Mouse (Mus musculus) C2C12 (cell line): ENCODE results near the gene Arhgef3. TPM values are rescaled to one million over a fixed set of nuclear protein-coding genes. Genes with fewer than 3 reads are reported as not detected.
A peak's percentile ranks its signal among the peaks of the same experiment; 100 is the strongest.

Experiments
- H3K27me3 ChIP-seq: one replicate; pipeline ENCODE4 v1.6.1; 2011; ENCODE audit not compliant: control insufficient read depth, insufficient read depth, insufficient read length
- H3K36me3 ChIP-seq: one replicate; pipeline ENCODE4 v1.6.1; 2011; ENCODE audit not compliant: control insufficient read depth, insufficient read depth
- H3K4me3 ChIP-seq: one replicate; pipeline ENCODE4 v1.5.1; 2011; ENCODE audit warnings: mild to moderate bottlenecking, control low read depth; ENCODE audit not compliant: poor library complexity, insufficient read depth, severe bottlenecking
- H3K79me2 ChIP-seq: one replicate; pipeline ENCODE4 v1.6.1; 2011; ENCODE audit not compliant: control insufficient read depth, insufficient read depth
- H3K79me3 ChIP-seq: one replicate; pipeline ENCODE4 v1.6.1; 2011; ENCODE audit warnings: low read depth, control low read depth
- H3ac ChIP-seq: one replicate; pipeline ENCODE3; 2011; ENCODE audit warnings: low read depth; ENCODE audit not compliant: control insufficient read depth, insufficient read length
- CEBPB ChIP-seq: IDR thresholded peaks from one replicate; pipeline ENCODE4 v1.6.1; 2011; ENCODE audit warnings: low read depth, mild to moderate bottlenecking, control low read depth, moderate library complexity
- CTCF ChIP-seq: IDR thresholded peaks from one replicate; pipeline ENCODE4 v1.5.1; 2011; ENCODE audit not compliant: control insufficient read depth, insufficient read depth, insufficient read length
- FOSL1 ChIP-seq: IDR thresholded peaks from one replicate; pipeline ENCODE4 v1.8.0; 2011; ENCODE audit warnings: mild to moderate bottlenecking, low read length; ENCODE audit not compliant: poor library complexity, insufficient read depth, severe bottlenecking
- MAX ChIP-seq: IDR thresholded peaks from one replicate; pipeline ENCODE4 v1.6.1; 2011; ENCODE audit warnings: mild to moderate bottlenecking, control low read depth
- MYOD1 ChIP-seq: IDR thresholded peaks from one replicate; pipeline ENCODE4 v1.6.1; 2011; ENCODE audit warnings: low read depth; ENCODE audit not compliant: control insufficient read depth, insufficient read length
- MYOG ChIP-seq: IDR thresholded peaks from one replicate; pipeline ENCODE4 v1.6.1; 2011; ENCODE audit not compliant: control insufficient read depth, insufficient read length; ENCODE audit errors: extremely low read depth
- USF1 ChIP-seq: IDR thresholded peaks from one replicate; pipeline ENCODE4 v1.6.1; 2011; ENCODE audit warnings: low read depth, mild to moderate bottlenecking, control low read depth, moderate library complexity
- polyA plus RNA-seq: library from polyadenylated mRNA; unstranded; fragments of >200 nt; fragmentation: generic; extraction: Trizol; gene quantifications from one replicate; pipeline ENCODE4 v1.2.1, GENCODE M21; 2012; ENCODE audit warnings: missing spikeins

Gene Arhgef3
- polyA plus RNA-seq, 1 experiment = 1.1 TPM

GRCm38 (mm10) chr14:27367117-27367711, 252.5 kb downstream of the Arhgef3 start:
- Histone ChIP-seq H3K27me3 (no peaks in the 10 kb centered on the region), H3K4me3 (no peak overlapping the region), H3K79me2 (no peaks in the 10 kb centered on the region), H3K79me3 (no peaks in the 10 kb centered on the region), H3K36me3 (no peaks in the 10 kb centered on the region), H3ac (no peak overlapping the region)
- no peak for TF ChIP-seq USF1
- TF ChIP-seq MYOD1 = no peak
- TF ChIP-seq FOSL1 = no peak
- no peak for TF ChIP-seq MAX
- no peak for TF ChIP-seq CTCF
- TF ChIP-seq CEBPB = no peak
- no peak for TF ChIP-seq MYOG

- TF ChIP-seq CEBPB (no peak), MYOD1 (no peak), USF1 (no peak), CTCF (no peak)
- H3K36me3 ChIP-seq = no peaks in the 10 kb centered on the region
- no peaks in the 10 kb centered on the region for H3K79me3 ChIP-seq
- no peak overlapping the region for H3ac ChIP-seq
- H3K27me3 ChIP-seq = no peaks in the 10 kb centered on the region
- H3K4me3 ChIP-seq = no peak overlapping the region
- H3K79me2 ChIP-seq = no peaks in the 10 kb centered on the region
Observed at GRCm38 (mm10) chr14:27368619-27369018, 253.9 kb downstream of the Arhgef3 start.

GRCm38 (mm10) chr14:27369503-27369902, 254.8 kb downstream of the Arhgef3 start:
- Histone ChIP-seq H3K4me3 (no peak overlapping the region), H3K27me3 (no peaks in the 10 kb centered on the region), H3K79me2 (no peaks in the 10 kb centered on the region), H3K36me3 (no peaks in the 10 kb centered on the region), H3ac (no peak overlapping the region), H3K79me3 (no peaks in the 10 kb centered on the region)
- no peak for TF ChIP-seq CTCF
- no peak for TF ChIP-seq FOSL1
- TF ChIP-seq CEBPB = no peak
- TF ChIP-seq MAX = no peak

DNA sequence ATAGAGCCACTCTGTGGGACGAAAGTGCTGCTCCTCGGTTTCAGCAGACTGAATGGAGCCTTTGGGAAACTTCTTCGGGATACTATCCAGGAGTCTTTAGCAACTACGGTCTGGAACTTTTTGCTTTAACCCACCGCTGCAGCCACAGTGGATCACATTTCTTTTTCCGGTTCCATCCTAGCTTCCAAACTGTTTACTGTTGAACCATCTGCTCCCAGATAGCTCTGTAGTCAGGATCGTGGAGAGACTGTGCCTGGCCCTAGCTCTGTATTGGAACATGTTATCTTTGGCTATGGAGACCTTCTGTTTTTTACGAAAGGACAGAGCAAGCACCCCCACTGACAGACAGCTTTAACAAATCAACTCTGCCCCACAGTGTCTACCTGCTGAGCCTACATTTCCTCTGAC, 257.0 kb downstream of the Arhgef3 start:
- Histone ChIP-seq H3K36me3 (no peaks in the 10 kb centered on the region), H3K4me3 (no peak overlapping the region), H3ac (no peak overlapping the region), H3K27me3 (no peaks in the 10 kb centered on the region), H3K79me2 (no peaks in the 10 kb centered on the region), H3K79me3 (no peaks in the 10 kb centered on the region)
- TF ChIP-seq MYOG (no peak), CEBPB (no peak), FOSL1 (no peak), MYOD1 (no peak)

GRCm38 (mm10) chr14:27373498-27373897, 258.8 kb downstream of the Arhgef3 start:
- Histone ChIP-seq H3K4me3 (no peak overlapping the region), H3K36me3 (no peaks in the 10 kb centered on the region), H3ac (no peak overlapping the region), H3K79me2 (no peaks in the 10 kb centered on the region), H3K27me3 (no peaks in the 10 kb centered on the region), H3K79me3 (no peaks in the 10 kb centered on the region)
- no peak for TF ChIP-seq MYOD1
- no peak for TF ChIP-seq USF1
- no peak for TF ChIP-seq FOSL1
- no peak for TF ChIP-seq MAX
- no peak for TF ChIP-seq CEBPB

- TF ChIP-seq MYOD1 (peak; percentile 18), CTCF (no peak), FOSL1 (no peak), MAX (no peak), USF1 (no peak), MYOG (no peak), CEBPB (peak; percentile 86)
- H3K36me3 ChIP-seq = no peaks in the 10 kb centered on the region
Observed at GRCm38 (mm10) chr14:27376115-27376648, 261.5 kb downstream of the Arhgef3 start.

More at GRCm38 (mm10) chr14:27376115-27376648, 261.5 kb downstream of the Arhgef3 start:
- Histone ChIP-seq H3K79me3 (no peaks in the 10 kb centered on the region), H3K27me3 (no peaks in the 10 kb centered on the region), H3K4me3 (no peak overlapping the region), H3ac (peak overlapping the region; percentile 6), H3K79me2 (no peaks in the 10 kb centered on the region)
